Mouse (Mus musculus) heart, embryonic 16.5 days (tissue): ENCODE results near the gene Col25a1. TPM values are rescaled to one million over a fixed set of nuclear protein-coding genes. Genes with fewer than 3 reads are reported as not detected.

ENCODE experiments used
- ATAC-seq: fragments of 200-750 bp; cut with Nextera tagmentation; replicated peaks from 2 replicates; pipeline ENCODE4 v1.8.0; 2017; ENCODE audit warnings: moderate number of reproducible peaks; ENCODE audit not compliant: insufficient read depth, low FRiP score; ENCODE audit errors: extremely low read depth
- H3K27ac ChIP-seq: fragments of 300-500 bp; sonication (generic); 2 replicates; pipeline ENCODE4 v1.5.1; 2014; ENCODE audit warnings: mild to moderate bottlenecking, low read length, control low read depth, moderate library complexity
- H3K27me3 ChIP-seq: fragments of 300-500 bp; sonication (generic); 2 replicates; pipeline ENCODE4 v1.6.1; 2014; ENCODE audit warnings: low read length, mixed read lengths; ENCODE audit not compliant: control insufficient read depth, insufficient read depth
- H3K36me3 ChIP-seq: fragments of 300-500 bp; sonication (generic); 2 replicates; pipeline ENCODE4 v1.6.1; 2014; ENCODE audit not compliant: control insufficient read depth, insufficient read depth
- H3K4me1 ChIP-seq: fragments of 300-500 bp; sonication (generic); 2 replicates; pipeline ENCODE4 v1.6.1; 2014; ENCODE audit warnings: low read length, mixed read lengths; ENCODE audit not compliant: control insufficient read depth, insufficient read depth
- H3K4me2 ChIP-seq: fragments of 300-500 bp; sonication (generic); 2 replicates; pipeline ENCODE4 v1.6.1; 2014; ENCODE audit warnings: low read depth, mild to moderate bottlenecking, control low read depth, low read length
- H3K4me3 ChIP-seq: fragments of 300-500 bp; sonication (generic); 2 replicates; pipeline ENCODE4 v1.5.1; 2014; ENCODE audit warnings: mild to moderate bottlenecking, control low read depth, low read length
- H3K9ac ChIP-seq: fragments of 300-500 bp; sonication (generic); 2 replicates; pipeline ENCODE4 v1.6.1; 2014; ENCODE audit warnings: low read length, control low read depth
- H3K9me3 ChIP-seq: fragments of 300-500 bp; sonication (generic); replicated peaks from 2 replicates; pipeline ENCODE4 v1.6.1; 2016; ENCODE audit warnings: low read length; ENCODE audit not compliant: control insufficient read depth
- WGBS: fragments of 180-500 bp; shearing (Covaris S2); extraction: QIAGEN DNeasy Blood & Tissue Kit; methylation state at CpG from one replicate; pipeline ENCODE4 v1.1.7; 2014; 5-methylcytosine and 5-hydroxymethylcytosine counted together
- polyA plus RNA-seq: library from polyadenylated mRNA; unstranded; fragments of >200 nt; fragmentation: Nextera tagmentation; extraction: Ambion mirVana; gene quantifications from 2 replicates; pipeline ENCODE4 v1.2.1, GENCODE M21; 2015

Gene Col25a1
- polyA plus RNA-seq, 1 experiment from 2014 or later = 1.2 TPM

DNA sequence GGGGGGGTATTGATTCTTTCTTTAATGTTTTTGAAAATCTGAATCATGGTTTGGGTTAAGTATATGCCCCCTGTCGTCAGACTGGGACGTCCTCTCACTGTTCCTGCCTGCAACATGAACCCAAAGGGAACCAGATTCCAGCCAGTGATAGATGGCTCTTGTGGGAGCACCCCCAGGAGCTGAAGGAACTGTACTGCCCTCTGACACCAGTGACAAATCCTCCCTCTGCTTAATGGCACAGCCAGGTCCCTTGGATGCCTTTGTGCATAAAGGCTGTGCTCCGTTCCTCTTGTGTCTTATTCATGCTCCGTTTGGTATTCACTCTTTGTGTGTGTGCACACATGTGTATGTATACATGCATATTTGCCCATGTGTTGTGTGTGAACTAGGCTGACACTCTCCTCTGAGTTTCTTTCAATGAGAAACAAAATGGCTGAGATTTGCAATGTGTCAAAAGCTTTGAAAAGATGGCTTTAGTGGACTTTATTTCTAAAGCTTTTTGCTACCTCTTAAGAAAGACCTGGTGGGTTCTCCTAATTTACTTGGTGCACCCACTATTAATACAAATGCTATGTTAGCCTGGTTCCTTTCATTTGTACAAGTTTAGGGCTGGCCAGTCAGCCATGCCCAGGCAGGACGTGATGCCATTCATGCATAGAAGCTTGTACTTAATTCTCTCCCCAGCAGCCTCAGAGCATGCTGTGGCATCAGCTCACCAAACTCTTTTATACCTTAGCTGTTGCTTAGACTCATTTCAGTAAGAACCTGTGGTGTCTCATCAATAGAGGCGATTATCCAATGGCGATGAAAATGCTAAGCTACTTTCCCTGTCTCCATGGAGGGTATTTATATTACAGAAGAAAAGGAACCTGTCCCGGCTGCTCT is 273.5 kb downstream of the Col25a1 start:
- no peaks in the 10 kb centered on the region for H3K36me3 ChIP-seq

DNA sequence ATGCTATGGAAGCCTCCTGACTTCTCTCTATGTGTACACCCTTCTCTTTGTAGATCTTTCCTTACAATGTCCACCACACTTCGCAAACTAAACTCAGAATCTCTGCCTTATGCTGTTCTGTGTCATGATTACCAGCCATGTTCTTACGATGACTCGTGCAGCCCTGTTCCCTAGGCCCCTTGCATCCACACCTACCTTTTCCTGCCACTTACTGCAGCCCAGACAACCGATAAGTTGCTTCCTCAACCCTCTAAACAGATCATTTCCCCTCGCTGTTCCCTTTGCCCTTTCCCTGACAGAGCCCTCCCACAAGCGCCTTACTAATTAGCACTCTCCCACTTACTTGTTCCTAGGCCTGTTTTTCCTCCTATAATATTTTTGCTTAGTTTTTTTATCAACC is 275.9 kb downstream of the Col25a1 start:
- no peaks in the 10 kb centered on the region for H3K9me3 ChIP-seq
- no peaks in the 10 kb centered on the region for H3K4me1 ChIP-seq
- H3K9ac ChIP-seq = no peak overlapping the region
- no peak overlapping the region for H3K4me2 ChIP-seq
- H3K27ac ChIP-seq = no peak overlapping the region
- no peaks in the 10 kb centered on the region for H3K36me3 ChIP-seq
- H3K27me3 ChIP-seq = no peaks in the 10 kb centered on the region
- WGBS = 42% methylated on average over 6 of the region's 6 CpGs
- no peak for ATAC-seq
- H3K4me3 ChIP-seq = no peak overlapping the region

More for the DNA sequence above, 273.5 kb downstream of the Col25a1 start:
- 75% methylated on average over 8 of the region's 8 CpGs for WGBS
- no peak overlapping the region for H3K9ac ChIP-seq
- no peak overlapping the region for H3K4me3 ChIP-seq
- no peaks in the 10 kb centered on the region for H3K9me3 ChIP-seq
- no peaks in the 10 kb centered on the region for H3K4me1 ChIP-seq
- no peaks in the 10 kb centered on the region for H3K27me3 ChIP-seq
- no peak for ATAC-seq
- H3K4me2 ChIP-seq = no peak overlapping the region
- no peak overlapping the region for H3K27ac ChIP-seq

DNA sequence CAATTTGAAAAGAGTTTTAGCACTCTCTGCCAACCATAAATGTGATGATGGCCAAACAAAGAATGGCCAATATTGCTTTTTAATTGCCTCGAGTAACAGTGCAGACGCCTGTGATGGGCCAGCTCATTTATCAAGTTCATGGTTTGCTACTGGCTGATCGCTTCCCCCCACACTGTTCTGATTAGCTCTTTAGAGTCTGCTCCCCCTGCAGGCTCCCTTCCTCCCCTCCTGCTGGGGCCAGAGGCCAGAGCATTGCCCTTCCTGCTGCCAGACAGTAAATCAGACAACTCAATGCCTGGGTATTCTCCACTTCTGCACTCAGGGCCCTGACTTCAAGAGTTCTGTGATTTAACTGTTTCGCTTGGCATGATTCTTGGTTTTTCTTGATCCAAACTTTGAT is 281.9 kb downstream of the Col25a1 start:
- Histone ChIP-seq H3K27me3 (no peaks in the 10 kb centered on the region), H3K4me2 (no peak overlapping the region), H3K36me3 (no peaks in the 10 kb centered on the region), H3K4me1 (no peaks in the 10 kb centered on the region), H3K4me3 (no peak overlapping the region), H3K9me3 (no peaks in the 10 kb centered on the region), H3K9ac (no peak overlapping the region), H3K27ac (no peak overlapping the region)
- WGBS = 44% methylated on average over 4 of the region's 4 CpGs
- ATAC-seq = no peak

DNA sequence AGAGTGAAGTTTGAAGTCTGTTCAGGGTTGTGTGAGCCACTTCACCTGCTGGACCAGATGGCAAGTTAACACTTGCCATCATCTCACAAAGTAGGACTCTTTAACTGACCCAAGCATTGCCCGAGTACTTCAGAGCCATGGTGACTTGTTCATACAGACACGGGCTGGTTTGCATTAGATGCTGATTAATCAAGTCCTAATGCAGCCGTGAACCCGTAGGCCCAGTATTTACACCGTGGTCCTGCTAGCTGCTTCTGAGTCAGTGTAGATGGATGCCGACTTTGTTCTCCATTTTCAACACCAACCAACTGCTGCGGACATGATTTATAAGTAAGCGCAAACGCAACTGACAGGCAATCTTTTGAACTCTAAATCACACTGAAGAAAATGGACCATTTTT is 287.6 kb downstream of the Col25a1 start:
- 83% methylated on average over 9 of the region's 9 CpGs for WGBS
- no peaks in the 10 kb centered on the region for H3K27me3 ChIP-seq
- no peaks in the 10 kb centered on the region for H3K36me3 ChIP-seq
- H3K27ac ChIP-seq = no peak overlapping the region
- H3K4me1 ChIP-seq = no peaks in the 10 kb centered on the region
- ATAC-seq = no peak
- no peak overlapping the region for H3K9ac ChIP-seq
- no peak overlapping the region for H3K4me3 ChIP-seq
- no peaks in the 10 kb centered on the region for H3K9me3 ChIP-seq
- no peak overlapping the region for H3K4me2 ChIP-seq

DNA sequence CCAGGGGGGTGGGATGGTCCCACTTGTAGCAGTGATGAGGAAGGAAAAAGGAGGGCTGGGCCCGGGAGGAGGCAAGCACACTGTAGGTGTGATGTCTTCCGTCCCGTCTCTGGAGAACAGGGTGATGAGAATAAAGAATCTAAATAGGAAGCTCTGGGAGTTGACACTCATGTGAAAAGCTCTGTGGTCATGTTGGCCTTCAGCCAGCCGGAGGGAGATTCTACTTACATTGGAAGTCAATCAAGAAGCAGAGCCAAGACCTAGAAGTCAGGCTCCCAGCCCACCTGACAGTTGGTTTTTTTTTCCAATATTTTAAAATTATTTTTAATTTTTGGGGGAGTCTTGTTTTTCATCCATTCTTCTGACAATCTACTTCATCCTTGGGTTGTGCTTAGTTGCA is 297.5 kb downstream of the Col25a1 start:
- WGBS = 68% methylated on average over 4 of the region's 4 CpGs
- no peak overlapping the region for H3K27ac ChIP-seq
- H3K4me2 ChIP-seq = no peak overlapping the region
- H3K4me3 ChIP-seq = no peak overlapping the region
- H3K36me3 ChIP-seq = no peaks in the 10 kb centered on the region
- no peak overlapping the region for H3K9ac ChIP-seq
- H3K9me3 ChIP-seq = no peaks in the 10 kb centered on the region
- ATAC-seq = no peak
- no peaks in the 10 kb centered on the region for H3K27me3 ChIP-seq
- H3K4me1 ChIP-seq = no peaks in the 10 kb centered on the region

DNA sequence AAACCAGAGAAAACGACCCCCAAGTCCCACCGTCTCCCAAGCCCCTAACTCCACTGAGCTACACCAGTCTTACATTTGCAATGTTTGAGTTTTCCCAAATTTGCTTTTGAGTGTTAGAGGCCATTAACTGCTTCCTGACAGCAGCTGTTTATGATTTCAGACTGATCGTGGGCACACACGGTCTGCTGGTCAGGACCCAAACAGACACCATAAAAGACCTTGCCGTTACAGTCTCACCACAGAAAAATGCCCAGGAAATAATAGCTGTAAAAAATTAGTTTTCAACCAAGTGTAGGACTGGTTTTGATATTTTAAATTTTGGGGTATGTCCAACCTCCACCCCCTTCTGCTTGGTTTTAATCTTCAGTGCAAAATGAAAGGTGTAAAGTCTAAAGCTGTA is 298.8 kb downstream of the Col25a1 start:
- Histone ChIP-seq H3K9me3 (no peaks in the 10 kb centered on the region), H3K27ac (no peak overlapping the region), H3K9ac (no peak overlapping the region), H3K27me3 (no peaks in the 10 kb centered on the region), H3K4me2 (no peak overlapping the region), H3K4me1 (no peaks in the 10 kb centered on the region), H3K36me3 (no peaks in the 10 kb centered on the region), H3K4me3 (no peak overlapping the region)
- whole genome bisulfite sequencing = 85% methylated on average over 5 of the region's 5 CpGs
- ATAC-seq = no peak

DNA sequence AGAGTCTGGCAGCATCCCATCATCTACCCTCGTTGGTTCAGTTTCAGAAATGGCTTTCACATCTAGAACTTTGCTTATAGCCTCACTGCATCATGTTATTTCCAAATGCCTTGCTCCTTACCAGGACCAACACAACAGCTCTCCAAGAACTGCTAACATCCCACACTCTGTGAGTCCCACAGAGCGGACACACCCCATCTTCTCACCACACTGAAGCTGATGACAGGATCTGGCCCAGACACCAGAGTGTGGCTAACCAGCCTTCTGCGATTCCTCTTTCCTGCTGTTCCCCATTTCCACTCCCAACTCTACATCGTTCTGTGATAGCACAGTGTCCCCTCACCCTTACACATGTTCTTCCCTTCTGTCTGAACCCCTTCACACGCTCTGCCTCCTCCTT is 301.5 kb downstream of the Col25a1 start:
- Histone ChIP-seq H3K9me3 (no peaks in the 10 kb centered on the region), H3K4me2 (no peak overlapping the region), H3K4me3 (no peak overlapping the region), H3K27ac (no peak overlapping the region), H3K9ac (no peak overlapping the region), H3K36me3 (no peaks in the 10 kb centered on the region), H3K4me1 (no peaks in the 10 kb centered on the region), H3K27me3 (no peaks in the 10 kb centered on the region)
- no peak for ATAC-seq
- 58% methylated on average over 5 of the region's 5 CpGs for WGBS

DNA sequence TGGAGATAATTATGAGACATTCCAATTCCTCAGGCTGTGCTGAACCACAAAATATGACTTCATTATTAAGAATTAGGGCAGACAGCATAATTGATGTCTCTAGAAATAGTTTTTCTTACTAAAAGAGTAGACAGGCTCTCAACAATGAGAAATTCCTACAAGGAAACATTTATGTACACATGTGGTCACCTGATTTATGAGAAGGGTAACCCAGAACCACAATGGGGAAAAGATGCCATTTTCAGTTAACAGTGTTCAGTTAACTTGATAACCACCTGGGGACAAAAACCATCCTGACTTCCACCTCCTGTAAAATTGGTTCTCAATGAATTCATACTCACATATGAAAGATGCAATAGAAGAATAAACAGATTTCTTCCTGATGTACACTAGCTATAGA is 305.7 kb downstream of the Col25a1 start:
- Histone ChIP-seq H3K4me2 (no peak overlapping the region), H3K9ac (no peak overlapping the region), H3K27me3 (no peaks in the 10 kb centered on the region), H3K27ac (no peak overlapping the region), H3K4me1 (no peaks in the 10 kb centered on the region), H3K9me3 (no peaks in the 10 kb centered on the region), H3K36me3 (no peaks in the 10 kb centered on the region), H3K4me3 (no peak overlapping the region)
- no peak for ATAC-seq

DNA sequence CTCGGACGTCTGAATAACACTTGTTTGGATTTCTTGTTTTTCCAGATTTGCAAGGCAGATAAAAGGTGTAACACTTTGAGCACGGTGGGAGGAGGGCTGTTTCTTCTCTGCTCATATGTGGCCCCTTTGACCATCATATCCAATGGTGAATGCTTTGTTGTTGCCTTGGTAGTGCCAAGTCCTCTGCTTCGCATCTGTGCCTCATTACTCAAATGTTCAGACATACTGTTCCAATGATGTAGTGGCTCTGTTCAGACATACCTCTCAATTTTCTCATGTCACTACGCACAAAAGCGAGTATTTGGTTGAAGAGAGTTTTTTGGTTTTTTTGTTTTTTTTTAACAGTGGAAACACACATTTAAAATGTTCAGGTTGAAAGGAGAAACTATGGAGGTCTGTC is 308.5 kb downstream of the Col25a1 start:
- Histone ChIP-seq H3K9ac (no peak overlapping the region), H3K4me1 (no peaks in the 10 kb centered on the region), H3K9me3 (no peaks in the 10 kb centered on the region), H3K27ac (no peak overlapping the region), H3K36me3 (no peaks in the 10 kb centered on the region), H3K27me3 (no peaks in the 10 kb centered on the region), H3K4me2 (no peak overlapping the region), H3K4me3 (no peak overlapping the region)
- ATAC-seq = no peak
- WGBS = 86% methylated on average over 6 of the region's 6 CpGs
